Mouse (Mus musculus): ENCODE results near the gene Vat1l. TPM values are rescaled to one million over a fixed set of nuclear protein-coding genes. Genes with fewer than 3 reads are reported as not detected.
A peak's percentile ranks its signal among the peaks of the same experiment; 100 is the strongest.

Gene Vat1l
- polyA plus RNA-seq, 1 experiment = 34.1 TPM

- peak; percentile 67 to 83 for DNase-seq (ENCODE audit: extremely low spot score in 1 of 2, low spot score in 1 of 2)
Observed at GRCm38 (mm10) chr8:114294889-114295748, 89.7 kb downstream of the Vat1l start.

DNA sequence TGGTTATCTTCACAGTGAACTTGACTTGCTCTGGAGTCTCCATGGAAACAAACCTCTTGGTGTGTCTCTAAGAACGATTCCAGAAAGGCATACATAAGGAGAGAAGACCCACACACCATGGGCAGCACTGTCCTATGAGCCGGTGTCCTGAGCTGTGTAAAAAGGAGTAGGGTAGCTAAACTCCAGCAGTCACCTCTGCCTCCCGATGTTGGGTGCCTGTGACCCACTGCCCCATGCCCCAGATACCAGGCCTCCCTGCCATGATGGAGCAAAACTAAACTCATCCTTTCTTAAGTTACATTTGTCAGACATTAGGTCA is 90.3 kb downstream of the Vat1l start:
- no peak for DNase-seq (ENCODE audit: extremely low spot score in 1 of 2, low spot score in 1 of 2)

DNA sequence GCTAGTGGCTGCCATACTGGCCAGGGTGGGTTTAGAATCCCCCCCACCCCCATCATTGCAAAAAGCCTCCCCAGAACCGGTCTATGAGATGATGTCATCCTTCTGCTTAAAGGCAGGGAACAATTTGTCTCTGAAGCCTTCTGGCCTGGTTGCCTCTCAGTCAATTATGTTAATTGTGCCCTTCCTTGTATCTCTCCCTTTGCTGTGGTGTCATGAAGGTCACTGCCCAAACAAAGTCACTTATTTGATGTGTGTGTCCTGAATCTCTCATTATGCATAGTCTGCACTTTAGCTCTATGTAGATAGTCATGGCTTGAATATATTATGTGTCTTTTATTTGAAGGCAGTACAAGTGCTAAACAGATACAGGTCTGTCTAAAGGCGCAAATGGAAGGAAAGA is 92.8 kb downstream of the Vat1l start:
- DNase-seq (ENCODE audit: extremely low spot score in 1 of 2, low spot score in 1 of 2) = no peak

DNA sequence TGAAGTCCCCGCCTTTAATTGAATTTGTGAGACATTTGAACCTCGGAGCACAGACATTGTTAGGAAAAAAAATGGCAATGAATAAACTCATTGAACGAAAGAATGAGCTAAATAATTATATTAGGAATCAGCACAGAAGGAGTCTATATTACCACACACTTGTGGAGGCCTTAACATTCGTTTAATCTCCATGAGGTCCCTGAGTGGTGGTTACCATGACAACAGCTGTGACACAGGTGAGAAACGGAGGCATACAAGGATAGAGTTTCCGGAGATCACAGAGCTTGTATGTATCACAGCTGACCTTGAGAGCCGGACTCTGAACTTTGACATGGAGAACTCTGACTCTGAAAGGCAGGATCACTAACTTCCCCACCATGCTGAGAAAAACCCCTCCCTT is 94.7 kb downstream of the Vat1l start:
- no peak for DNase-seq (ENCODE audit: extremely low spot score in 1 of 2, low spot score in 1 of 2)

- DNase-seq (ENCODE audit: extremely low spot score in 1 of 2, low spot score in 1 of 2) = peak in 1 of 2 experiments; percentile 14
Observed at GRCm38 (mm10) chr8:114306296-114306695, 100.9 kb downstream of the Vat1l start.

GRCm38 (mm10) chr8:114314669-114315325 is 109.4 kb downstream of the Vat1l start:
- DNase-seq (ENCODE audit: extremely low spot score in 1 of 2, low spot score in 1 of 2) = no peak

DNA sequence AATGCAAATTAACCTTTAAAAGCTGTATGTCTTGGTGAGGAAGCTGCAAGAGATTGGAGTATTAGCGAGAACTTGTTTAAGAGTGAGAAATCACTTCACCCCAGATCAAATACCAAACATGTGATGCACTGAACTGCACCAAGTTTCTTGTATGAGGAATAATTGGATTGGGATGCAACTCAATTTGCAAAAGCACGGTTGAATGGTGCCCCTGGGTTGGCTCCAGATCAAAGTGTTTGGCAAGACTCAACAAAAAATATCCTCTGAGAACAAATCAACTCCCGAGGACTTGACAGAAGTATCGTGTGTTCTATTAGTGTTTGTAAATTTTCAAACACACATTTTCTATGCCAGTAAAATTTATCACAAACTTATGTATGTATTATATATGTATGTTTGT is 112.7 kb downstream of the Vat1l start:
- no peak for DNase-seq (ENCODE audit: extremely low spot score in 1 of 2, low spot score in 1 of 2)

GRCm38 (mm10) chr8:114322096-114322495 is 116.7 kb downstream of the Vat1l start:
- DNase-seq (ENCODE audit: extremely low spot score in 1 of 2, low spot score in 1 of 2) = no peak

DNA sequence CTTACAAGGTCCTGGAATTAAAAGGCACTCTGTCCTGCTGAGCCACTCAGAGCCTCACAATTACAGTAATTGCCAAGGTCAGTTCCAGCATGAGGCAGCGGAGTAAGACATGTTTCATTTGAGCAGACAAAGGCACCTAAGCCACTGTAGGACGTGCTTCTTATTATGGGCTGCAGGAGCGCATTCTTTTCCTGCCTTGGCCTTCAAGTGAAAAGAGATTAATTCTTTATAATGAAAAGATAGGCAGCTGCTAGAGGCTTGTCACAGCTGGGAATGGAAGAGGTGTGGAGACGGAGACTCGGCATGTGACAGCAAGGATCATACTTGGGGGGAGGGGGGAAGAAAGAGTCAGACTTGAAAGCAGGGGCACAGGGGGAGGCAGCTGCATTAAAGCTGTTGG is 126.5 kb downstream of the Vat1l start:
- DNase-seq (ENCODE audit: extremely low spot score in 1 of 2, low spot score in 1 of 2) = no peak

- no peak for DNase-seq (ENCODE audit: extremely low spot score in 1 of 2, low spot score in 1 of 2)
Observed at GRCm38 (mm10) chr8:114332949-114333348, 127.5 kb downstream of the Vat1l start.

- DNase-seq (ENCODE audit: extremely low spot score in 1 of 2, low spot score in 1 of 2) = no peak
Observed at GRCm38 (mm10) chr8:114335721-114336120, 130.3 kb downstream of the Vat1l start.

- no peak for DNase-seq (ENCODE audit: extremely low spot score in 1 of 2, low spot score in 1 of 2)
Observed at GRCm38 (mm10) chr8:114342276-114342675, 136.9 kb downstream of the Vat1l start.

GRCm38 (mm10) chr8:114344789-114345188 is 139.4 kb downstream of the Vat1l start:
- no peak for DNase-seq (ENCODE audit: extremely low spot score in 1 of 2, low spot score in 1 of 2)

GRCm38 (mm10) chr8:114346045-114346444 is 140.6 kb downstream of the Vat1l start:
- peak; percentile 5 to 28 for DNase-seq (ENCODE audit: extremely low spot score in 1 of 2, low spot score in 1 of 2)

DNA sequence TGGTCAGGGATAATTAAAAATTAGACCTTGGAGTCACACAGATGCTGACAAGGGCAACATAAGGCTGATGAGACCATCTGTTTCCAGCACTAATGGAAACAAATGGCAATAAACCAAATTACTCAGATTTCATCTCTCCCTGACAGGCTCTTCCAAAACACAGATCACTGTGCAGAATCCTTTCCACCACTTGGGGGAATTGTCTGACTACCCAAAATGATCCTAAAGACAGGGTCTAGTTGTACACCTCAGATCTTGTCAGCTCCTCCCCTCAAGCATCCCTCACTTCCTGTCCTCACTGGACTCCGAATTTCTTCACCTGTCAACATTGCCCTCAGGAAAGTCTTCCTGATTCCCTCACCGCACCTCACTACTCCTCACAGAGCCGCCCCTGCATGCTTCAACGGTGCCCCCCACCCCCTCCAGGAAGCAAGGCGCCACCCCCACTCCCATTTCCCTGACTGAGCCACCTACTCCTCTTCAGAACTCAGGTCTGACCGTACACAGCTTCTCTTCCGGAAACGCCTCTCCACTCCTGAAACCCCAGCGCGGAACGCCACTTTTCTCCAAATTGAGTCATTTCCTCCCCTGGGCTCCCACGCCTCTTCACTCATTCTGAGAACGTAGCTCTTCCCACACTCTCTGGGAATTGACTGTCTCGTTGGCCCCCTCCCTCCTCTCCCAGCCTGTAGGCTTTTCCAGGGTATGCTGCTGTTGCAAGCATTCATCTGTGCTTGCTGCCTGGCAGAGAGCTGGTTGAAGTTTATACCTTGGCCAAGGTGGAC is 146.4 kb downstream of the Vat1l start:
- peak; percentile 30 to 80 for DNase-seq (ENCODE audit: extremely low spot score in 1 of 2, low spot score in 1 of 2)

DNA sequence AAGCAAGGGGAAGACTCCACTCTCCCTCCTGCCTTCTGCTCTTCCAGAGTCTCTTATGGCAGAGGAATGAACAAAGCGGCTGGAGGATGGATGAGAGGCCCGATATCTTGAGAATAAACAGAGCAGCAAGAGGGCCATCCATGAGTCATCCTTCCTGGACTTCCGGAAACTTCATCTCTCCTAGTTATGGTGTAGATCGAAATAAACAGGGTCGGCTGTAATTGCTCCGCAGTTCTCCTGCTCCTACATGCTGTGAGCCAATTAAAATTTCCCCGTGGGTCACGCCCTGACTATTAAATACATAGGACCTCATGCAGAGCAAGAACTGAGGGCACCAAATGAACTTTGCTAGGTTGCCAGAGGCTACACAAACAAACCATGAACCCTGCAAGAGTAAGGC is 155.1 kb downstream of the Vat1l start:
- DNase-seq (ENCODE audit: extremely low spot score in 1 of 2, low spot score in 1 of 2) = no peak

- no peak for DNase-seq (ENCODE audit: extremely low spot score in 1 of 2, low spot score in 1 of 2)
Observed at GRCm38 (mm10) chr8:114363167-114363566, 157.8 kb downstream of the Vat1l start.

GRCm38 (mm10) chr8:114363656-114364055 is 158.2 kb downstream of the Vat1l start:
- DNase-seq (ENCODE audit: extremely low spot score in 1 of 2, low spot score in 1 of 2) = no peak

DNA sequence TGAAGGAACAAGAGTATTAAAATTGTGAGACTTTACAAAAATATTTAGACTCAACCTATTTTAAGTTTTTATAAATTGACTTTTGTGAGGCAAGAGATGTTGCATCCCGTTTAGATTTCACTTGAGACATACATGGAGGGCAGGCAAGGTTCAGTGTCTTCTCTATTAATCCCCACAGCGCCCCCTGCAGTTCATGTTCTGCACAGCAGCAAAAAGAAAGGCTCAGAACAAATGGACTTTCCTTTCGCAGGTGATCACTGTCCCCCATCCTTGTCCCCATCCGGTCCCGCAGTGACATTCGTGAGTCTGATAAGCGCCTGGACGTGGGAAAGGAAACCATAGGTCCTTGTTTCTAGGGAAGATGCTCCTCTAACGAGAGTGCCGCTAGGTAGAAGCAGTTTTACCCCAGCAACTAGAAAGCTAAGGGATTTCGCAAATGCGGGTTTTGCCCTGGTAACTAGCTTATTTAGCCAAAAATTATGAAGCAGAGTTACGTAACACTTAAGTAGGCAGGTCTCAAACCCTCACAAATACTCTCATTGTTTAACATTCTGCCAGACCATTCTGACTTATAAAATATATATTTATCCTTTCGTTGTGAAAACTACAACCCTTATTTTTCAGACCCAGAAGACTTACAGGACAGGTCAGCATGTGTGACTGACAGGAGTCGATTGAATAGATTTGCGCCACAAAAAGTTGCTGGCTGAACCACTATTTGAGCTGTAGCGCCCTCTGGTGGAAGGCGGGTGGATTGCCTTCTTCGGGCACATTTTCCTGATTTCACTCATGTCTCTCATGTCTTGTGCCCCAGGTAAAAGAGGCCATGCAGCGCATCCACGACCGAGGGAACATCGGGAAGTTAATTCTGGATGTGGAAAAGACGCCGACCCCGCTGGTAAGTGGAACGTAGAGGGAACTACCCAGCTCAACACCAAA is 163.9 kb downstream of the Vat1l start:
- peak; percentile 57 to 94 for DNase-seq (ENCODE audit: extremely low spot score in 1 of 2, low spot score in 1 of 2)

- no peak for DNase-seq (ENCODE audit: extremely low spot score in 1 of 2, low spot score in 1 of 2)
Observed at GRCm38 (mm10) chr8:114374390-114374789, 169.0 kb downstream of the Vat1l start.
